Mouse (Mus musculus) liver, postnatal 0 days (tissue): ENCODE measurements around the gene Plcb3. TPM values are rescaled to one million over a fixed set of nuclear protein-coding genes. Genes with fewer than 3 reads are reported as not detected.

Experiments
- ATAC-seq: fragments of 200-750 bp; cut with Nextera tagmentation; 2 replicates; pipeline ENCODE4 v1.8.0; 2017; ENCODE audit warnings: mild to moderate bottlenecking, moderate library complexity
- DNase-seq: peaks from one replicate; pipeline ENCODE4 v3.0.0-alpha.2; 2016
- H3K27ac ChIP-seq: fragments of 300-500 bp; sonication (generic); 2 replicates; pipeline ENCODE4 v1.5.1; 2014; ENCODE audit warnings: antibody characterized with exemption, moderate library complexity, mild to moderate bottlenecking, low read depth
- H3K27me3 ChIP-seq: fragments of 300-500 bp; sonication (generic); 2 replicates; pipeline ENCODE4 v1.6.1; 2014; ENCODE audit warnings: low read length, control low read depth, mixed read lengths; ENCODE audit not compliant: insufficient read depth
- H3K36me3 ChIP-seq: fragments of 300-500 bp; sonication (generic); replicated peaks from 2 replicates; pipeline ENCODE4 v1.6.1; 2014; ENCODE audit warnings: mild to moderate bottlenecking, control low read depth, low read length, moderate library complexity, mixed read lengths; ENCODE audit not compliant: insufficient read depth
- H3K4me1 ChIP-seq: fragments of 300-500 bp; sonication (generic); 2 replicates; pipeline ENCODE4 v1.6.1; 2014; ENCODE audit warnings: antibody characterized with exemption, mild to moderate bottlenecking, control low read depth; ENCODE audit not compliant: insufficient read depth
- H3K4me2 ChIP-seq: fragments of 300-500 bp; sonication (generic); 2 replicates; pipeline ENCODE4 v1.6.1; 2014; ENCODE audit warnings: low read depth, mild to moderate bottlenecking, low read length, moderate library complexity, mixed read lengths
- H3K4me3 ChIP-seq: fragments of 300-500 bp; sonication (generic); 2 replicates; pipeline ENCODE4 v1.5.1; 2014; ENCODE audit warnings: low read depth, low read length
- H3K9ac ChIP-seq: fragments of 300-500 bp; sonication (generic); replicated peaks from 2 replicates; pipeline ENCODE4 v1.6.1; 2014; ENCODE audit warnings: mild to moderate bottlenecking, moderate library complexity
- H3K9me3 ChIP-seq: fragments of 300-500 bp; sonication (generic); 2 replicates; pipeline ENCODE4 v1.6.1; 2016; ENCODE audit warnings: mild to moderate bottlenecking, control low read depth, low read length, mixed read lengths
- CTCF ChIP-seq: sonication (generic); IDR thresholded peaks from 2 replicates; pipeline ENCODE4 v1.5.1; 2016; ENCODE audit warnings: antibody characterized with exemption, low read depth
- EP300 ChIP-seq: IDR thresholded peaks from 2 replicates; pipeline ENCODE4 v1.6.1; 2016; ENCODE audit warnings: antibody characterized with exemption, low read depth, mild to moderate bottlenecking
- WGBS: fragments of 180-500 bp; shearing (Covaris S2); extraction: QIAGEN DNeasy Blood & Tissue Kit; methylation state at CpG from one replicate; pipeline ENCODE4 v1.1.7; 2014; ENCODE audit not compliant: insufficient replicate concordance; 5-methylcytosine and 5-hydroxymethylcytosine counted together
- microRNA-seq: library from miRNA; unstranded; fragments of <30 nt; microRNA quantifications from one replicate; pipeline ENCODE4, GENCODE M21; 2016
- polyA plus RNA-seq: library from polyadenylated mRNA; unstranded; fragments of >200 nt; fragmentation: Nextera tagmentation; extraction: Ambion mirVana; gene quantifications from 2 replicates; pipeline ENCODE4 v1.2.1, GENCODE M21; 2015

The Plcb3 gene
- polyA plus RNA-seq, 1 experiment from 2014 or later = 3.5 TPM

GRCm38 (mm10) chr19:6903031-6903430 lies 73.2 kb downstream of the Plcb3 start:
- Histone ChIP-seq H3K27me3 (no peaks in the 10 kb centered on the region), H3K4me2 (no peak overlapping the region), H3K4me1 (peaks cover 8% of the 10 kb centered on the region), H3K9me3 (no peaks in the 10 kb centered on the region), H3K36me3 (peaks cover 21% of the 10 kb centered on the region), H3K27ac (no peak overlapping the region), H3K9ac (no peak overlapping the region), H3K4me3 (no peak overlapping the region)
- TF ChIP-seq CTCF = no peak
- TF ChIP-seq EP300 = no peak
- no peak for ATAC-seq
- WGBS = 82% methylated on average over 1 of the region's 1 CpGs
- DNase-seq = no peak

Small RNA genes within 50 kb of the gene (microRNA-seq; reads per million reads assigned to microRNA genes)
- 2.0 reads per million for gene Mir6990

Other genes with a start within 250 kb of the Plcb3 start
- 4.2 and 5.2 TPM in 2 replicates for gene Rps6ka4, start 135.8 kb downstream of the Plcb3 start, polyA plus RNA-seq
- 2.6 and 2.8 TPM in 2 replicates for gene Ccdc88b, start 118.3 kb downstream of the Plcb3 start, polyA plus RNA-seq
- gene Trmt112, start 66.8 kb downstream of the Plcb3 start, polyA plus RNA-seq = 67.1 and 68.6 TPM in 2 replicates
- 371 and 389 TPM in 2 replicates for gene Prdx5, start 66.4 kb downstream of the Plcb3 start, polyA plus RNA-seq
- 7.7 and 8.2 TPM in 2 replicates for gene Esrra, start 54.7 kb downstream of the Plcb3 start, polyA plus RNA-seq
- gene Catsperz, start 51.1 kb downstream of the Plcb3 start, polyA plus RNA-seq = 0.81 TPM in 2 replicates
- gene Kcnk4, start 42.0 kb downstream of the Plcb3 start, polyA plus RNA-seq = 0.06 and 0.09 TPM in 2 replicates
- gene Bad, start 34.6 kb downstream of the Plcb3 start, polyA plus RNA-seq = 29.9 and 30.6 TPM in 2 replicates
- 8.9 and 10.2 TPM in 2 replicates for gene Gpr137, start 34.0 kb downstream of the Plcb3 start, polyA plus RNA-seq
- gene Ppp1r14b, start 1.5 kb downstream of the Plcb3 start, polyA plus RNA-seq = 48.3 and 57.2 TPM in 2 replicates
- 78.5 and 79.0 TPM in 2 replicates for gene Fkbp2, start 4.0 kb upstream of the Plcb3 start, polyA plus RNA-seq
- gene Vegfb, start 11.2 kb upstream of the Plcb3 start, polyA plus RNA-seq = 11.9 and 13.7 TPM in 2 replicates
- 10.9 and 11.2 TPM in 2 replicates for gene Dnajc4, start 16.1 kb upstream of the Plcb3 start, polyA plus RNA-seq
- gene Nudt22, start 19.6 kb upstream of the Plcb3 start, polyA plus RNA-seq = 11.6 and 14.5 TPM in 2 replicates
- 2.9 and 4.1 TPM in 2 replicates for gene Trpt1, start 19.7 kb upstream of the Plcb3 start, polyA plus RNA-seq
- 60.5 and 70.2 TPM in 2 replicates for gene Fermt3, start 43.0 kb upstream of the Plcb3 start, polyA plus RNA-seq
- gene Stip1, start 63.5 kb upstream of the Plcb3 start, polyA plus RNA-seq = 47.2 and 51.4 TPM in 2 replicates
- 11.7 and 14.9 TPM in 2 replicates for gene Macrod1, start 80.3 kb upstream of the Plcb3 start, polyA plus RNA-seq
- gene Flrt1, start 129.3 kb upstream of the Plcb3 start, polyA plus RNA-seq = 0.12 and 0.21 TPM in 2 replicates
- gene Otub1, start 229.8 kb upstream of the Plcb3 start, polyA plus RNA-seq = 55.0 and 57.9 TPM in 2 replicates
- gene Cox8a, start 241.1 kb upstream of the Plcb3 start, polyA plus RNA-seq = 1,162 and 1,195 TPM in 2 replicates